In genomic region chr4:62282969-62283368, GRCm38 (mm10) we compare ENCODE assay signal across 14 mouse cellular contexts.
"Had no signal": no experiment of that assay in that cellular context is flagged by ENCODE, and none has a peak within 500 bp of the region (broad histone marks: within the 10 kb centered on the region; RNA-seq: fewer than 3 reads in every experiment).

No protein-coding gene starts in this region.

- H3K36me3 ChIP-seq: limb, embryonic 15.5 days; midbrain, embryonic 10.5 days; neural tube, embryonic 15.5 days had no signal

- H3K27ac ChIP-seq: hindbrain, postnatal 0 days; limb, embryonic 15.5 days; midbrain, embryonic 10.5 days; neural tube, embryonic 15.5 days had no signal

- H3K9ac ChIP-seq: limb, embryonic 15.5 days; neural tube, embryonic 15.5 days had no signal

- H3K4me2 ChIP-seq: limb, embryonic 15.5 days; neural tube, embryonic 15.5 days had no signal

- DNase-seq: kidney, adult 11 months; kidney, adult 9 months; kidney, postnatal 10 days; kidney, postnatal 4 days; layer of hippocampus, postnatal 36 days; midbrain, embryonic 14.5 days; right cerebral cortex, adult 18-20 months; spleen, adult 18-20 months; thymus, postnatal 14 days had no signal

- H3K9me3 ChIP-seq: limb, embryonic 15.5 days; midbrain, embryonic 10.5 days; neural tube, embryonic 15.5 days had no signal

- H3K4me3 ChIP-seq: limb, embryonic 15.5 days; midbrain, embryonic 10.5 days; myocyte; neural tube, embryonic 15.5 days had no signal

- ATAC-seq: hindbrain, postnatal 0 days had no signal

- H3K27me3 ChIP-seq: limb, embryonic 15.5 days; neural tube, embryonic 15.5 days had no signal
